Mouse (Mus musculus): ENCODE data around the gene Gcsh. TPM values are rescaled to one million over a fixed set of nuclear protein-coding genes. Genes with fewer than 3 reads are reported as not detected.

Gene Gcsh
- total and polyA plus RNA-seq, 3 experiments, result 31.5 to 91.7 (median 66.4) TPM

DNA sequence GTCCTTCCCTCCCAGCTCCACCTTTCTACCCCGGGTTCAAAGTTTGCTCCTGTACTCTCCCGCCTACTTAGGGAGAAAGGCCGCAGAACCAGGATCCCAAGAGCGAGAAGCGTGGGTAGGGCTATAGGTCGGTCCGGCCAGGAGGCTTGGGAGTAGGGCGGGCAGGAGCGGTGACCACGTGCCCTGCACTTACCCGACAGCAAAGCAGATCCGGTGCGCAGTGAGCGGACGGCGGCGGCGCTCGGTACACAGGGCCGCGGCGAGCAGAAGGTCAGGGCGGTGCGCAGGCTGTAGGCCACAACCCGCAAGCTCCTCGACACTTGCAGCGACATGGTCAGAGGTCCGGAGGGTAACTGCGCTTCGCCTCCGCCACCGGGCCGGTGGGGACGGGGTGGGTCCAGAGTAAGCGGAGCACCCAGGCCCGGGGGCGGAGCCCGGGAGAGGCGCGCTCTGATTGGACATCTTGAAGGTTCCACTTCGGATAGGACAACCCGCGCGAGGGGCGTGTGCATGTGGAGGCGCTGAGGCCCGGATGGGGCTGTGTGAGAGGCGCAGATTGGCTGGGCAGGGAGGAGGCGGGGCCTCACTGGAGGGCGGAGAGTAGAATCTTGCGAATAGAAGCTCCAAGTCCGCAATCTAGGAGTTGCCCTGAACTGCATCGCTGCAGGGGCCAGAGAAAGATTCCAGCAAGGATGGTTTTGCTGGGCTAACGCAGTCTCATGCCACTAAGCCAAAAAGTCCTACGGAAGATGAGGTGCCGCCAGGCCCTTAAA lies at the start of gene Gcsh (continued):
- peak; percentile 72; the same call in 1 of the 2 replicates for TF ChIP-seq UBTF (IDR thresholded peaks at IDR 0.05; ENCODE audit: low read depth, low read length)

DNA sequence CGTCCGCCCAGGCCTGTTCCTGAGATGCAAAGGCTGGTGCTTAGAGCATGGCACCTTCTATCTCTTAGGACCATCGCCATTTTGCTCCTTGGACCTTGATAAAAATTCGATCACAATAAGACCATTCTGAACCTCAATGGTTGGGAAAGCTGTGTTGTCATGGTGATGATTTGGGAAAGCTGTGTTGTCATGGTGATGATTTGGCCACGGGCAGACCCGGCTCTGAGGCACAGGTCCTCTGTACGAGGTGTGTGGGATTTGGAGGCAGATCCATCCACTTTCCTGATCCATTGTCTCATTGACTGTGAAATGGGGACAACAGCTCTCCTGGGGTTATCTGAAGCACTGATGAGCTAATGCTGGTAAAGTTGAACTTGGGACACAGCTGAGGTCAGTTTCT lies 46.5 kb upstream of the Gcsh start:
- in situ Hi-C loops (cut with MboI; ENCODE audit: low pct_ligation_motif_present, low pct_unique_long_range_greater_than_20kb, low sequenced_read_pairs), result no loop called here
- no peak overlapping the region for H3K4me3 ChIP-seq (replicated peaks in 1 of 3; ENCODE audit: low read depth in 2 of 3, low read length in 2 of 3, poor library complexity in 1 of 3)
- no peaks in the 10 kb centered on the region for H3K9me3 ChIP-seq (replicated peaks; ENCODE audit: low read length)
- H3K79me2 ChIP-seq (replicated peaks; ENCODE audit: control insufficient read depth, extremely low read depth, insufficient read depth, poor library complexity, severe bottlenecking), result no peaks in the 10 kb centered on the region
- no peak for DNase-seq (ENCODE audit: extremely low read depth)
- no peak overlapping the region for H3K27ac ChIP-seq (ENCODE audit: insufficient read depth, low read depth)
- H3K9ac ChIP-seq (ENCODE audit: insufficient read depth, low read depth), result no peak overlapping the region
- no peak overlapping the region for H3K4me2 ChIP-seq (ENCODE audit: insufficient read depth, low read depth, poor library complexity, severe bottlenecking)
- H3K36me3 ChIP-seq (replicated peaks in 1 of 2; ENCODE audit: control insufficient read depth in 1 of 2, insufficient read depth in 1 of 2, low read length in 1 of 2), result no peaks in the 10 kb centered on the region
- no peaks in the 10 kb centered on the region for H3K4me1 ChIP-seq (ENCODE audit: control insufficient read depth in 1 of 2, insufficient read depth in 2 of 2)
- dilution Hi-C loops (cut with MboI; ENCODE audit: extremely low pct_ligation_motif_present, extremely low pct_unique_long_range_greater_than_20kb, low sequenced_read_pairs), result no loop called here
- H3K27me3 ChIP-seq (replicated peaks), result peaks cover 40% of the 10 kb centered on the region
- TF ChIP-seq ZKSCAN1 (IDR thresholded peaks at IDR 0.05; ENCODE audit: borderline replicate concordance, low read depth, low read length) (no peak), ZMIZ1 (IDR thresholded peaks at IDR 0.05; ENCODE audit: low read depth, low read length) (no peak), KAT2A (IDR thresholded peaks at IDR 0.05; ENCODE audit: insufficient replicate concordance, low read length) (no peak), RAD21 (IDR thresholded peaks at IDR 0.05; ENCODE audit: low read depth, low read length) (no peak), SIN3A (IDR thresholded peaks at IDR 0.05; ENCODE audit: low read length) (no peak), JUND (conservative IDR thresholded peaks at IDR 0.05; ENCODE audit: low read depth, low read length) (no peak), BHLHE40 (IDR thresholded peaks at IDR 0.05; ENCODE audit: low read depth, low read length) (no peak), EP300 (IDR thresholded peaks at IDR 0.05; ENCODE audit: low read length) (no peak), IRF4 (IDR thresholded peaks at IDR 0.05; ENCODE audit: low read depth, low read length) (no peak), E2F4 (IDR thresholded peaks at IDR 0.05; ENCODE audit: insufficient replicate concordance, low read depth, low read length) (no peak), ETS1 (conservative IDR thresholded peaks at IDR 0.05; ENCODE audit: low read depth, low read length) (no peak), TCF12 (IDR thresholded peaks at IDR 0.05; ENCODE audit: low read depth, low read length) (no peak), POLR2A (IDR thresholded peaks at IDR 0.05; ENCODE audit: low read depth, low read length) (no peak)

DNA sequence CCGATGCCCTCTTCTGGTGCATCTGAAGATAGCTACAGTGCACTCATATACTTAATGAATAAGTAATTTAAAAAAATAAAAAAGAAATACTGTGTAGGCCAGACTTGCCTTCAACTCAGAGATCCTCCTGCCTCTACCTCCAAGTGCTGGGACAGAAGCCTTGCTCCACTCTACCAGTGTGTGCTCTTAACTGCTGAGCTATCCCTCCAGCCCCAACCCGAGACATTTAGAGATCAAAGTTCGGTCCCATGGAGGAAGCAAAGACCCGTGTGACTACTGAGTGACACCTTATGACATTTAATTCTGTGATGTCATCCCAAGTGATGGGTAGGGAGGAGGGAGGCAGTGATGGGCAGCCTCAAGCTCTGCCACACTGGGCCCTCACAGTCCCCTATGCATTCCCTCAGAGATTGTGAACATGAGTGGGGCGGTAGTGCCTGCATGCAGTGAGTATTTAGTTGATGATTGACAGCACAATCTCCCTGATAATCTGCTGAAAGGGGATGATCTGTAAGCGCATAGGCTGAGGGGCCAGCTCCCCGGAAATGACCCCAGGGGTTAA lies 44.1 kb upstream of the Gcsh start:
- Histone ChIP-seq H3K27ac (ENCODE audit: insufficient read depth, low read depth) (no peak overlapping the region), H3K4me3 (replicated peaks in 1 of 3; ENCODE audit: low read depth in 2 of 3, low read length in 2 of 3, poor library complexity in 1 of 3) (no peak overlapping the region), H3K4me2 (ENCODE audit: insufficient read depth, low read depth, poor library complexity, severe bottlenecking) (no peak overlapping the region), H3K36me3 (replicated peaks in 1 of 2; ENCODE audit: control insufficient read depth in 1 of 2, insufficient read depth in 1 of 2, low read length in 1 of 2) (no peaks in the 10 kb centered on the region), H3K9ac (ENCODE audit: insufficient read depth, low read depth) (no peak overlapping the region), H3K9me3 (replicated peaks; ENCODE audit: low read length) (no peaks in the 10 kb centered on the region), H3K79me2 (replicated peaks; ENCODE audit: control insufficient read depth, extremely low read depth, insufficient read depth, poor library complexity, severe bottlenecking) (no peaks in the 10 kb centered on the region), H3K27me3 (replicated peaks) (peaks cover 23% of the 10 kb centered on the region), H3K4me1 (ENCODE audit: control insufficient read depth in 1 of 2, insufficient read depth in 2 of 2) (no peaks in the 10 kb centered on the region)
- dilution Hi-C loops (cut with MboI; ENCODE audit: extremely low pct_ligation_motif_present, extremely low pct_unique_long_range_greater_than_20kb, low sequenced_read_pairs), result no loop called here
- TF ChIP-seq E2F4 (IDR thresholded peaks at IDR 0.05; ENCODE audit: insufficient replicate concordance, low read depth, low read length), result no peak
- peak in 1 of 2 experiments; percentile 22; a peak in 1 of 4 replicates for TF ChIP-seq CTCF (conservative IDR thresholded peaks at IDR 0.05 in 1 of 2, IDR thresholded peaks at IDR 0.05 in 1 of 2; ENCODE audit: low read depth in 2 of 2, low read length in 2 of 2)
- in situ Hi-C loops (cut with MboI; ENCODE audit: low pct_ligation_motif_present, low pct_unique_long_range_greater_than_20kb, low sequenced_read_pairs), result no loop called here
- DNase-seq (ENCODE audit: extremely low read depth), result no peak
